Comparison of ENCODE assay signal across 22 mouse cellular contexts in genomic region chr17:5490351-5490750, GRCm38 (mm10). TPM values are rescaled to one million over a fixed set of nuclear protein-coding genes. Genes with fewer than 3 reads are reported as not detected.
A peak's percentile ranks its signal among the peaks of the same experiment; 100 is the strongest.
DNase-seq lines count a peak whose midpoint lies in the region; ATAC-seq and TF ChIP-seq lines count a peak whose summit lies in the region.
"Had no signal": no experiment of that assay in that cellular context is flagged by ENCODE, and none has a peak within 500 bp of the region (broad histone marks: within the 10 kb centered on the region; RNA-seq: fewer than 3 reads in every experiment).

No protein-coding gene starts in this region.

- no peak for ATAC-seq in hindbrain, embryonic 15.5 days (ENCODE audit: low FRiP score, low read depth)
- no peak for ATAC-seq in hindbrain, embryonic 11.5 days (ENCODE audit: low FRiP score)
- ATAC-seq in liver, embryonic 14.5 days (ENCODE audit: insufficient read depth) = no peak
- no peak for ATAC-seq in midbrain, embryonic 16.5 days
- no peak for ATAC-seq in erythroid progenitor cell, adult 5-6 weeks (replicated peaks; ENCODE audit: low FRiP score, poor library complexity, severe bottlenecking)
- ATAC-seq: inflammation-experienced regulatory T-cells, adult 6 months had no signal

- 70% methylated on average over 3 of the region's 3 CpGs for whole genome bisulfite sequencing in hindbrain, embryonic 15.5 days
- 78% methylated on average over 3 of the region's 3 CpGs for WGBS in hindbrain, embryonic 11.5 days
- WGBS in liver, embryonic 14.5 days (ENCODE audit: insufficient replicate concordance) = 70% methylated on average over 3 of the region's 3 CpGs
- 60% methylated on average over 3 of the region's 3 CpGs for WGBS in midbrain, embryonic 16.5 days

- H3K9ac ChIP-seq in hindbrain, embryonic 15.5 days = no peak overlapping the region
- H3K9ac ChIP-seq in hindbrain, embryonic 11.5 days (ENCODE audit: low read depth, low read length) = no peak overlapping the region
- peak overlapping the region; percentile 90 for H3K9ac ChIP-seq in liver, embryonic 14.5 days (replicated peaks)
- H3K9ac ChIP-seq in midbrain, embryonic 16.5 days (ENCODE audit: low read depth, low read length) = no peak overlapping the region

- no peak overlapping the region for H3K4me3 ChIP-seq in hindbrain, embryonic 15.5 days
- no peak overlapping the region for H3K4me3 ChIP-seq in hindbrain, embryonic 11.5 days (ENCODE audit: low read depth, low read length)
- peak overlapping the region in 1 of 2 experiments; percentile 88; a peak in 1 of 4 replicates for H3K4me3 ChIP-seq in liver, embryonic 14.5 days (ENCODE audit: insufficient read depth in 1 of 2, low read depth in 2 of 2, low read length in 2 of 2)
- H3K4me3 ChIP-seq in midbrain, embryonic 16.5 days (ENCODE audit: low read depth, low read length) = no peak overlapping the region

- no peak for DNase-seq in hindbrain, embryonic 11.5 days (ENCODE audit: low spot score)
- DNase-seq in ZHBTc4 (ENCODE audit: low read depth, low spot score) = peak; percentile 76
- DNase-seq in liver, embryonic 14.5 days (ENCODE audit: low read depth in 3 of 3, low spot score in 3 of 3) = no peak
- no peak for DNase-seq in thymus, postnatal 0 days (ENCODE audit: low spot score)
- DNase-seq: adrenal gland, adult 8-10 months; cerebellum, adult 11-12 months; cerebellum, postnatal 36 days; gastrocnemius, postnatal 25 days; kidney, adult 8-10 months; kidney, postnatal 36 days; layer of hippocampus, postnatal 36 days; lung, adult 18-20 months; right cerebral cortex, postnatal 25 days; thymus, postnatal 25 days had no signal

- no peak for TF ChIP-seq CTCF in liver, embryonic 14.5 days (IDR thresholded peaks at IDR 0.05; ENCODE audit: low read depth)

- H3K9me3 ChIP-seq in hindbrain, embryonic 15.5 days = no peaks in the 10 kb centered on the region
- no peaks in the 10 kb centered on the region for H3K9me3 ChIP-seq in hindbrain, embryonic 11.5 days (ENCODE audit: control insufficient read depth, low read length)
- H3K9me3 ChIP-seq in liver, embryonic 14.5 days (ENCODE audit: control insufficient read depth, low read length) = peaks cover 3% of the 10 kb centered on the region
- H3K9me3 ChIP-seq in midbrain, embryonic 16.5 days (replicated peaks; ENCODE audit: control insufficient read depth, low read length, poor library complexity, severe bottlenecking) = no peaks in the 10 kb centered on the region
- H3K9me3 ChIP-seq: heart, embryonic 12.5 days; neural tube, embryonic 12.5 days had no signal

- peaks cover 28% of the 10 kb centered on the region for H3K4me1 ChIP-seq in hindbrain, embryonic 15.5 days (replicated peaks)
- H3K4me1 ChIP-seq in hindbrain, embryonic 11.5 days (replicated peaks; ENCODE audit: control insufficient read depth, insufficient read depth, low read length) = no peaks in the 10 kb centered on the region
- peaks cover 13 to 18% of the 10 kb centered on the region in 2 experiments for H3K4me1 ChIP-seq in liver, embryonic 14.5 days (replicated peaks; ENCODE audit: control insufficient read depth in 2 of 2, insufficient read depth in 2 of 2, low read length in 1 of 2)
- peaks cover 20% of the 10 kb centered on the region for H3K4me1 ChIP-seq in midbrain, embryonic 16.5 days (ENCODE audit: control insufficient read depth, insufficient read depth, low read length)

- H3K36me3 ChIP-seq in hindbrain, embryonic 15.5 days = no peaks in the 10 kb centered on the region
- no peaks in the 10 kb centered on the region for H3K36me3 ChIP-seq in hindbrain, embryonic 11.5 days (ENCODE audit: control insufficient read depth, insufficient read depth, low read length)
- H3K36me3 ChIP-seq in liver, embryonic 14.5 days (replicated peaks; ENCODE audit: control insufficient read depth, insufficient read depth, low read depth) = peaks cover 4% of the 10 kb centered on the region; the same call in 1 of the 2 replicates
- H3K36me3 ChIP-seq in midbrain, embryonic 16.5 days (ENCODE audit: control insufficient read depth, insufficient read depth, low read length) = no peaks in the 10 kb centered on the region
- H3K36me3 ChIP-seq: heart, embryonic 12.5 days; neural tube, embryonic 12.5 days had no signal

- peak overlapping the region; percentile 74 for H3K4me2 ChIP-seq in hindbrain, embryonic 15.5 days
- no peak overlapping the region for H3K4me2 ChIP-seq in hindbrain, embryonic 11.5 days (replicated peaks; ENCODE audit: low read depth, low read length)
- H3K4me2 ChIP-seq in liver, embryonic 14.5 days (ENCODE audit: low read depth) = peak overlapping the region; percentile 99
- H3K4me2 ChIP-seq in midbrain, embryonic 16.5 days (ENCODE audit: low read length) = 0 out of 2 replicates have a peak overlapping the region, but pooled peaks have one; percentile 71

- no peak for TF ChIP-seq EP300 in liver, embryonic 14.5 days (IDR thresholded peaks at IDR 0.05; ENCODE audit: low read depth)

- H3K27ac ChIP-seq in hindbrain, embryonic 15.5 days (replicated peaks) = peak overlapping the region; percentile 95
- no peak overlapping the region for H3K27ac ChIP-seq in hindbrain, embryonic 11.5 days (ENCODE audit: low read depth, low read length)
- H3K27ac ChIP-seq in liver, embryonic 14.5 days = peak overlapping the region; percentile 77
- H3K27ac ChIP-seq in midbrain, embryonic 16.5 days (ENCODE audit: low read length) = peak overlapping the region; percentile 96
- H3K27ac ChIP-seq: macrophage; stomach, postnatal 0 days had no signal

- H3K27me3 ChIP-seq in hindbrain, embryonic 15.5 days = no peaks in the 10 kb centered on the region
- peaks cover 8% of the 10 kb centered on the region; the same call in 1 of the 2 replicates for H3K27me3 ChIP-seq in hindbrain, embryonic 11.5 days (ENCODE audit: control insufficient read depth, insufficient read depth, low read length)
- no peaks in the 10 kb centered on the region for H3K27me3 ChIP-seq in liver, embryonic 14.5 days (ENCODE audit: control insufficient read depth, insufficient read depth, low read length)
- no peaks in the 10 kb centered on the region for H3K27me3 ChIP-seq in midbrain, embryonic 16.5 days (ENCODE audit: control insufficient read depth, insufficient read depth, low read depth, low read length)

RNA-seq across cellular contexts. Expression of gene Zdhhc14, which starts 2.0 kb away (rescaled TPM):
- 12.1 and 13.7 TPM in 2 replicates for polyA plus RNA-seq in hindbrain, embryonic 15.5 days (2015; fragmentation: Nextera tagmentation; extraction: Ambion mirVana)
- 2.4 and 2.6 TPM in 2 replicates for polyA plus RNA-seq in hindbrain, embryonic 11.5 days (2014; fragmentation: Nextera tagmentation; extraction: Ambion mirVana)
- polyA plus RNA-seq in liver, embryonic 14.5 days (2012; rRNA removed) = 2.2 and 2.6 TPM in 2 replicates
- polyA plus RNA-seq in liver, embryonic 14.5 days (2014; fragmentation: Nextera tagmentation; extraction: Ambion mirVana) = 4.7 and 5.8 TPM in 2 replicates
- 9.0 and 9.4 TPM in 2 replicates for polyA plus RNA-seq in midbrain, embryonic 16.5 days (2015; fragmentation: Nextera tagmentation; extraction: Ambion mirVana)
- polyA plus RNA-seq in thymus, postnatal 0 days (2015; fragmentation: Nextera tagmentation; extraction: Ambion mirVana) = 3.5 and 4.0 TPM in 2 replicates
- total RNA-seq in erythroid progenitor cell, adult 5-6 weeks (2015; ENCODE audit: low replicate concordance) = 57.8 and 82.9 TPM in 2 replicates
- 46.3 and 48.9 TPM in 2 replicates for total RNA-seq in erythroid progenitor cell, adult 5-6 weeks (2017; ENCODE audit: low replicate concordance)

RNA-seq across cellular contexts. Expression of gene Tmem242, which starts 50.3 kb away (rescaled TPM):
- 106 and 111 TPM in 2 replicates for polyA plus RNA-seq in hindbrain, embryonic 15.5 days (2015; fragmentation: Nextera tagmentation; extraction: Ambion mirVana)
- polyA plus RNA-seq in hindbrain, embryonic 11.5 days (2014; fragmentation: Nextera tagmentation; extraction: Ambion mirVana) = 129 and 142 TPM in 2 replicates
- polyA plus RNA-seq in liver, embryonic 14.5 days (2012; rRNA removed) = 9.7 and 10.5 TPM in 2 replicates
- polyA plus RNA-seq in liver, embryonic 14.5 days (2014; fragmentation: Nextera tagmentation; extraction: Ambion mirVana) = 42.1 and 42.5 TPM in 2 replicates
- 96.3 and 109 TPM in 2 replicates for polyA plus RNA-seq in midbrain, embryonic 16.5 days (2015; fragmentation: Nextera tagmentation; extraction: Ambion mirVana)
- polyA plus RNA-seq in thymus, postnatal 0 days (2015; fragmentation: Nextera tagmentation; extraction: Ambion mirVana) = 113 and 120 TPM in 2 replicates
- total RNA-seq in erythroid progenitor cell, adult 5-6 weeks (2015; ENCODE audit: low replicate concordance) = 6.5 and 12.2 TPM in 2 replicates
- total RNA-seq in erythroid progenitor cell, adult 5-6 weeks (2017; ENCODE audit: low replicate concordance) = 2.1 and 8.6 TPM in 2 replicates
